Mouse (Mus musculus) stomach, embryonic 14.5 days (tissue): ENCODE results near the gene Trim71. TPM values are rescaled to one million over a fixed set of nuclear protein-coding genes. Genes with fewer than 3 reads are reported as not detected.

ENCODE experiments used
- ATAC-seq: fragments of 200-750 bp; cut with Nextera tagmentation; 2 replicates; pipeline ENCODE4 v1.8.0; 2017; ENCODE audit warnings: low read depth, moderate TSS enrichment; ENCODE audit not compliant: insufficient number of reproducible peaks, insufficient read depth, low FRiP score
- H3K27ac ChIP-seq: fragments of 300-500 bp; sonication (generic); 2 replicates; pipeline ENCODE4 v1.5.1; 2014; ENCODE audit warnings: mild to moderate bottlenecking, low read length, moderate library complexity, mixed read lengths
- H3K27me3 ChIP-seq: fragments of 300-500 bp; sonication (generic); 2 replicates; pipeline ENCODE4 v1.6.1; 2014; ENCODE audit warnings: low read length, control low read depth, mixed read lengths; ENCODE audit not compliant: control insufficient read depth, insufficient read depth
- H3K36me3 ChIP-seq: fragments of 300-500 bp; sonication (generic); 2 replicates; pipeline ENCODE4 v1.6.1; 2014; ENCODE audit warnings: mild to moderate bottlenecking, control low read depth, low read length, moderate library complexity, mixed read lengths; ENCODE audit not compliant: control insufficient read depth, insufficient read depth
- H3K4me1 ChIP-seq: fragments of 300-500 bp; sonication (generic); 2 replicates; pipeline ENCODE4 v1.6.1; 2014; ENCODE audit warnings: low read length, control low read depth, mixed read lengths; ENCODE audit not compliant: control insufficient read depth, insufficient read depth
- H3K4me2 ChIP-seq: fragments of 300-500 bp; sonication (generic); replicated peaks from 2 replicates; pipeline ENCODE4 v1.6.1; 2014; ENCODE audit warnings: low read depth, low read length, control low read depth
- H3K4me3 ChIP-seq: fragments of 300-500 bp; sonication (generic); 2 replicates; pipeline ENCODE4 v1.5.1; 2014; ENCODE audit warnings: low read depth, low read length, control low read depth
- H3K9ac ChIP-seq: fragments of 300-500 bp; sonication (generic); replicated peaks from 2 replicates; pipeline ENCODE4 v1.6.1; 2014; ENCODE audit warnings: low read depth, mild to moderate bottlenecking, control low read depth, low read length, moderate library complexity, mixed read lengths
- H3K9me3 ChIP-seq: fragments of 300-500 bp; sonication (generic); 2 replicates; pipeline ENCODE4 v1.6.1; 2016; ENCODE audit warnings: low read depth, low read length, control low read depth; ENCODE audit not compliant: control insufficient read depth
- WGBS: fragments of 180-500 bp; shearing (Covaris S2); extraction: QIAGEN DNeasy Blood & Tissue Kit; methylation state at CpG from one replicate; pipeline ENCODE4 v1.1.7; 2014; 5-methylcytosine and 5-hydroxymethylcytosine counted together
- polyA plus RNA-seq: library from polyadenylated mRNA; unstranded; fragments of >200 nt; fragmentation: Nextera tagmentation; extraction: Ambion mirVana; gene quantifications from 2 replicates; pipeline ENCODE4 v1.2.1, GENCODE M21; 2014

Gene Trim71
- polyA plus RNA-seq, 1 experiment from 2014 or later: 1.4 TPM

- Histone ChIP-seq H3K36me3 (peaks cover 12% of the 10 kb centered on the region), H3K4me1 (0 out of 2 replicates have a peak, but pooled peaks cover 4% of the 10 kb centered on the region), H3K27ac (peak overlapping the region; percentile 74), H3K4me3 (peak overlapping the region; percentile 38), H3K27me3 (no peaks in the 10 kb centered on the region), H3K9me3 (no peaks in the 10 kb centered on the region), H3K9ac (peak overlapping the region; percentile 28; the same call in 1 of the 2 replicates), H3K4me2 (peak overlapping the region; percentile 84)
- peak; percentile 67; the same call in 1 of the 2 replicates for ATAC-seq
- under 1% methylated on average over 23 of the region's 23 CpGs for WGBS
These were observed 19.6 kb upstream of the Trim71 start for GRCm38 (mm10) chr9:114583812-114584182.

- ATAC-seq: no peak
- WGBS: 53% methylated on average over 11 of the region's 11 CpGs
- H3K27me3 ChIP-seq: no peaks in the 10 kb centered on the region
- no peak overlapping the region for H3K4me3 ChIP-seq
- H3K4me1 ChIP-seq: no peaks in the 10 kb centered on the region
- H3K9me3 ChIP-seq: no peaks in the 10 kb centered on the region
- no peaks in the 10 kb centered on the region for H3K36me3 ChIP-seq
- no peak overlapping the region for H3K9ac ChIP-seq
- H3K27ac ChIP-seq: no peak overlapping the region
- no peak overlapping the region for H3K4me2 ChIP-seq
These were observed 14.5 kb upstream of the Trim71 start for GRCm38 (mm10) chr9:114578646-114579045.

GRCm38 (mm10) chr9:114576001-114576400 lies 11.8 kb upstream of the Trim71 start:
- Histone ChIP-seq H3K9ac (no peak overlapping the region), H3K36me3 (no peaks in the 10 kb centered on the region), H3K27ac (no peak overlapping the region), H3K9me3 (no peaks in the 10 kb centered on the region), H3K4me3 (no peak overlapping the region), H3K4me1 (no peaks in the 10 kb centered on the region), H3K27me3 (no peaks in the 10 kb centered on the region), H3K4me2 (no peak overlapping the region)
- no peak for ATAC-seq
- 91% methylated on average over 1 of the region's 1 CpGs for WGBS

GRCm38 (mm10) chr9:114573528-114573927 lies 9.4 kb upstream of the Trim71 start:
- Histone ChIP-seq H3K4me3 (no peak overlapping the region), H3K4me1 (no peaks in the 10 kb centered on the region), H3K9ac (no peak overlapping the region), H3K27ac (no peak overlapping the region), H3K9me3 (no peaks in the 10 kb centered on the region), H3K4me2 (no peak overlapping the region), H3K27me3 (no peaks in the 10 kb centered on the region), H3K36me3 (no peaks in the 10 kb centered on the region)
- ATAC-seq: no peak
- WGBS: 53% methylated on average over 5 of the region's 5 CpGs

- H3K4me2 ChIP-seq: no peak overlapping the region
- H3K4me3 ChIP-seq: no peak overlapping the region
- H3K36me3 ChIP-seq: no peaks in the 10 kb centered on the region
- WGBS: 85% methylated on average over 5 of the region's 5 CpGs
- H3K4me1 ChIP-seq: 0 out of 2 replicates have a peak, but pooled peaks cover 2% of the 10 kb centered on the region
- ATAC-seq: no peak
- no peaks in the 10 kb centered on the region for H3K9me3 ChIP-seq
- H3K27ac ChIP-seq: no peak overlapping the region
- no peak overlapping the region for H3K9ac ChIP-seq
- no peaks in the 10 kb centered on the region for H3K27me3 ChIP-seq
These were observed 4.7 kb upstream of the Trim71 start for GRCm38 (mm10) chr9:114568682-114569474.

- peak overlapping the region; percentile 67; the same call in 1 of the 2 replicates for H3K9ac ChIP-seq
- 3% methylated on average over 10 of the region's 10 CpGs for WGBS
These were observed 498 bp upstream of the Trim71 start for GRCm38 (mm10) chr9:114564667-114565066.

GRCm38 (mm10) chr9:114562919-114563751 lies 1.0 kb downstream of the Trim71 start:
- WGBS: under 1% methylated on average over 98 of the region's 122 CpGs
- H3K4me2 ChIP-seq: peak overlapping the region; percentile 92
- peak overlapping the region; percentile 59 for H3K4me3 ChIP-seq
- peak overlapping the region; percentile 93 for H3K27ac ChIP-seq
- H3K27me3 ChIP-seq: peaks cover 4% of the 10 kb centered on the region; the same call in 1 of the 2 replicates
- H3K9ac ChIP-seq: peak overlapping the region; percentile 67
- ATAC-seq: no peak
- H3K9me3 ChIP-seq: no peaks in the 10 kb centered on the region
- H3K4me1 ChIP-seq: peaks cover 9% of the 10 kb centered on the region; the same call in 1 of the 2 replicates
- no peaks in the 10 kb centered on the region for H3K36me3 ChIP-seq

More at GRCm38 (mm10) chr9:114564667-114565066, 498 bp upstream of the Trim71 start:
- ATAC-seq: no peak
- Histone ChIP-seq H3K9me3 (no peaks in the 10 kb centered on the region), H3K4me1 (peaks cover 9% of the 10 kb centered on the region; the same call in 1 of the 2 replicates), H3K4me3 (peak overlapping the region; percentile 59), H3K4me2 (peak overlapping the region; percentile 92), H3K36me3 (no peaks in the 10 kb centered on the region), H3K27ac (peak overlapping the region; percentile 93; the same call in 1 of the 2 replicates), H3K27me3 (peaks cover 4% of the 10 kb centered on the region; the same call in 1 of the 2 replicates)
